Mouse (Mus musculus): ENCODE measurements at regions not wholly inside any gene's neighbourhood (a gene's known extent, or its start where the extent isn't known, plus 50 kb on each side); places are given as distances from the start of the nearest gene placed in this dataset.

DNA sequence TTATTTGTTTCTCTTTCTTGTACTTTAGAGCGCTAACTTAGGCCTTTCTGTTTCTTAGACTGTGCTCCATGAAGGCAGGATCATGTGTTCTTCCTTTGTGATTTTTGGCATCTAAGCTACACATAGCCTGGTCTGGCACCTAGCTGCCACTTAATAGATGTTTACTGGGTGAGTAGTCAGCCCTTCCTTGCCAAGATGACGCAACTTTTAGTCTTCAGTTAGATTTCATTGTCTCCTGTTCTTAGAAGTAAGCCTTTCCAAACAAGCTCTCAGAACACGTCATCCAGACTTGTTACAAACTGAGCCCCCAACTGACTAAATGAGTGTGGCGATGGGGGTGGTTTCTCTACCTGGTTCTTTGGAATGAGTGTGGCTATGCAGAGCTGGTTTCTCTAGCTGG is 85.4 kb upstream of the Rapgef5 start:
- H3K4me2 ChIP-seq (replicated peaks; ENCODE audit: low read depth, low read length, severe bottlenecking) = no peak overlapping the region
- no peak overlapping the region for H3K4me3 ChIP-seq (replicated peaks; ENCODE audit: low read length)
- WGBS = 87% methylated on average over 4 of the region's 4 CpGs
- H3K4me1 ChIP-seq (ENCODE audit: control insufficient read depth, insufficient read depth, low read length) = no peaks in the 10 kb centered on the region
- H3K9me3 ChIP-seq (ENCODE audit: control insufficient read depth, low read length) = no peaks in the 10 kb centered on the region
- DNase-seq (ENCODE audit: low spot score) (no peak), ATAC-seq (ENCODE audit: low FRiP score, low read depth) (no peak)
- H3K27ac ChIP-seq (replicated peaks; ENCODE audit: low read depth, low read length) = no peak overlapping the region
- no peaks in the 10 kb centered on the region for H3K36me3 ChIP-seq (ENCODE audit: control insufficient read depth, insufficient read depth, low read length)
- no peak overlapping the region for H3K9ac ChIP-seq (ENCODE audit: low read depth, low read length, severe bottlenecking)
- H3K27me3 ChIP-seq (ENCODE audit: control insufficient read depth, insufficient read depth, low read length) = no peaks in the 10 kb centered on the region
- TF ChIP-seq POLR2A (IDR thresholded peaks at IDR 0.05; ENCODE audit: borderline replicate concordance, extremely low read depth, insufficient read depth, insufficient read length) = no peak

DNA sequence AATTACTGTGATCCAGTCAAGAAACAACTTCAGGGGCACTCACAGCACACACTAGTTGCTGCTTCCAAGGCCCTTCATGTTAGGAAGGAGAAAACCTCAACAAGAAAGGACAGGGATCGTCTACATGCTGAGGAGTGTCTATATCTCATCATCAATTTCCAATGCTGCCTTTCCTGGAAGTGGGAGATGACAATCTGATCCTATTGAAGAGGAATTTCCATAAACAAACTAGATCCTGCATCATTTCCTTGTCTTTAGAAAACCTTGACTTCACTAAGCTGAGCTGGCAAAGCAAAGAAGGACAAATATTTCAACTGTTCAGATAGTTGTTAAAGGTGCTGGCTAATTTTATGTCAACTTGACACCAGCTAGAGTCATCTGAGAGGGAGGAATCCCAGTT is 83.5 kb upstream of the Rapgef5 start:
- ATAC-seq (ENCODE audit: low FRiP score, low read depth) = no peak
- Histone ChIP-seq H3K36me3 (ENCODE audit: control insufficient read depth, insufficient read depth, low read length) (no peaks in the 10 kb centered on the region), H3K4me2 (replicated peaks; ENCODE audit: low read depth, low read length, severe bottlenecking) (no peak overlapping the region), H3K27me3 (ENCODE audit: control insufficient read depth, insufficient read depth, low read length) (no peaks in the 10 kb centered on the region), H3K9ac (ENCODE audit: low read depth, low read length, severe bottlenecking) (no peak overlapping the region), H3K4me1 (ENCODE audit: control insufficient read depth, insufficient read depth, low read length) (no peaks in the 10 kb centered on the region), H3K4me3 (replicated peaks; ENCODE audit: low read length) (no peak overlapping the region), H3K9me3 (ENCODE audit: control insufficient read depth, low read length) (no peaks in the 10 kb centered on the region), H3K27ac (replicated peaks; ENCODE audit: low read depth, low read length) (no peak overlapping the region)
- WGBS = 73% methylated on average over 1 of the region's 1 CpGs
- no peak for DNase-seq (ENCODE audit: low spot score)
- TF ChIP-seq POLR2A (IDR thresholded peaks at IDR 0.05; ENCODE audit: borderline replicate concordance, extremely low read depth, insufficient read depth, insufficient read length) = no peak

DNA sequence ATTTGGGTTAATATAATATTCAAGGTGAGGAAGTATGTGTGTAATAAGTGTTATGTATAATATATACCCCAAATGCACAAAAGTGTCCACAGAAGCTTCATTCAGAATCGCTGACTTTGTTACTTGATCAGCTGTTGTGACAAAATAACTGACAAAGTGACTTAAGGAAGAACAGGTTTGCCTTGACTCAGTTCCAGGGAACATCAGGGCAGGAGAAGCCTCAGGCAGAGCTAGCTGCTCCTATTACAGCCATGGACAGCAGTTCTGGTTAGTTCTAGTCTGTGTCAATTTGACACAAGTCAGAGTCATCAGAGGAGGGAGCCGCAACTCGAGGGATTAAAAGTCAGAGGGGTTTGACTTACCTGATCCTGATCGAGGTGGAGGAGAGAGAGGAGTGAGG is 79.3 kb upstream of the Rapgef5 start:
- no peak for TF ChIP-seq POLR2A (IDR thresholded peaks at IDR 0.05; ENCODE audit: borderline replicate concordance, extremely low read depth, insufficient read depth, insufficient read length)
- Histone ChIP-seq H3K36me3 (ENCODE audit: control insufficient read depth, insufficient read depth, low read length) (no peaks in the 10 kb centered on the region), H3K4me2 (replicated peaks; ENCODE audit: low read depth, low read length, severe bottlenecking) (no peak overlapping the region), H3K9me3 (ENCODE audit: control insufficient read depth, low read length) (no peaks in the 10 kb centered on the region), H3K4me1 (ENCODE audit: control insufficient read depth, insufficient read depth, low read length) (no peaks in the 10 kb centered on the region), H3K27me3 (ENCODE audit: control insufficient read depth, insufficient read depth, low read length) (no peaks in the 10 kb centered on the region), H3K4me3 (replicated peaks; ENCODE audit: low read length) (no peak overlapping the region), H3K9ac (ENCODE audit: low read depth, low read length, severe bottlenecking) (no peak overlapping the region), H3K27ac (replicated peaks; ENCODE audit: low read depth, low read length) (no peak overlapping the region)
- no peak for DNase-seq (ENCODE audit: low spot score)
- ATAC-seq (ENCODE audit: low FRiP score, low read depth) = no peak
- 62% methylated on average over 4 of the region's 4 CpGs for WGBS

DNA sequence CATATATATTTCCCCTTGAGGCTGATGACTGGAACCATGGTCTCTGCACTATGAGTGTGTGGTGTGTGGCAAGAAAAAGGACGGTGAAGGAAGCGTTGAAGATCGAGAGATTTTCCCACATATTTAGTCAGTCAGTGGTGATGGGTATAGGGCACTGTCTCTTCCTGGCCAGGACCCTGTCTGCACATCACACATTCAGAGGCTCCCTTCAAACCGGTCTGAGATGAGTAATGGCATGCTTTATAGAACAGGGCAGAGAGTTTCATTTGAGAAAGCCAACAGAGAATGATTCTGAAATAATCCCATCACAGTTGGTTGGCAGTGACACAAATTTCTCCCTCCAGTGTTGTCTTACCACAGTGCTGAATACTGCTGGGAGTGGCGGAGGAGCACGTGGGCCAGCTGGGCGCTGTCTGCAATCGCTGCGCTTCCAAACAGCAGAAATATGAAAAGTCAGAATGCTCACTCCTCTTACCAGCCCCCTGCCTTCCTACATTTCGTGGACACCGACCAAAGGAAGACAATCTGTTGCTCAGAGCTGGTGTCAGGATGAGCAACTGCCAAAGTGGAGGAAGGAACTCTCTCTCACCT is 77.2 kb upstream of the Rapgef5 start:
- Histone ChIP-seq H3K9me3 (ENCODE audit: control insufficient read depth, low read length) (no peaks in the 10 kb centered on the region), H3K4me2 (replicated peaks; ENCODE audit: low read depth, low read length, severe bottlenecking) (no peak overlapping the region), H3K27me3 (ENCODE audit: control insufficient read depth, insufficient read depth, low read length) (no peaks in the 10 kb centered on the region), H3K27ac (replicated peaks; ENCODE audit: low read depth, low read length) (no peak overlapping the region), H3K9ac (ENCODE audit: low read depth, low read length, severe bottlenecking) (no peak overlapping the region), H3K4me3 (replicated peaks; ENCODE audit: low read length) (no peak overlapping the region), H3K4me1 (ENCODE audit: control insufficient read depth, insufficient read depth, low read length) (no peaks in the 10 kb centered on the region), H3K36me3 (ENCODE audit: control insufficient read depth, insufficient read depth, low read length) (no peaks in the 10 kb centered on the region)
- DNase-seq (ENCODE audit: low spot score) = no peak
- WGBS = 79% methylated on average over 11 of the region's 11 CpGs
- TF ChIP-seq POLR2A (IDR thresholded peaks at IDR 0.05; ENCODE audit: borderline replicate concordance, extremely low read depth, insufficient read depth, insufficient read length) = no peak
- no peak for ATAC-seq (ENCODE audit: low FRiP score, low read depth)

DNA sequence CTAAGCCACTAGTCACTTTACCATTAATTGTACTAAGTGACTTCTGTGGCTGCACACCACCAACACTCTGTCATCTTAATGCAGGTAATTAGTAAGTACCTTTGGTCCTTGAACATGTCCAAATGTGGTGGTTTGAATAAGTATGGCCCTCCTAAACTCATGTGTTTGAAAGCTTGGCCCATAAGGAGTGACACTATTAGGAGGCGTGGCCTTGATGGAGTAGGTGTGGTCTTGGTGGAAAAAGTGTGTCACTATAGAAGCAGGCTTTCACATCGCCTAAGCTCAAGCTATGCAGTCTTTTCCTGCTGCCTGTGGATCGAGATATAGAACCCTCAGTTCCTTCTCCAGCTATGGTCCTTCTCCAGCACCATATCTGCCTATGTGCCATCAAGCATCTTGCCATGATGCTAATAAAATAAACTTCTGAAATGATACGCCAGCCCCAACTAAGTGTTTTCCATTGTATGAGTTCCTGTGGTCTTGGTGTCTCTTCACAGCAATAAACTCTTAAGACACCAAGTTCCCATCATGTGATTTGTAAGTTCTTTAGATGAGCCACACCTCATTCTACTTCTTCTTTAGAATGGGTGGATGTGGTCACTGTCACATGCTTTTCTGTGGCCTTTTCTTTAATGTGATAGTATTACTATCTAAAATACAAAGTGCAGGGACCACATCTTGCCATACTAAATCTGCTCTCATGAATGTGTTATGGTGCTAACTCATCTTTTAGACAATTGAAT is 71.9 kb upstream of the Rapgef5 start:
- H3K4me1 ChIP-seq (ENCODE audit: control insufficient read depth, insufficient read depth, low read length) = peaks cover 3% of the 10 kb centered on the region; the same call in 1 of the 2 replicates
- H3K9me3 ChIP-seq (ENCODE audit: control insufficient read depth, low read length) = no peaks in the 10 kb centered on the region
- 77% methylated on average over 4 of the region's 4 CpGs for WGBS
- H3K4me3 ChIP-seq (replicated peaks; ENCODE audit: low read length) = no peak overlapping the region
- DNase-seq (ENCODE audit: low spot score) (no peak), ATAC-seq (ENCODE audit: low FRiP score, low read depth) (no peak)
- H3K36me3 ChIP-seq (ENCODE audit: control insufficient read depth, insufficient read depth, low read length) = no peaks in the 10 kb centered on the region
- TF ChIP-seq POLR2A (IDR thresholded peaks at IDR 0.05; ENCODE audit: borderline replicate concordance, extremely low read depth, insufficient read depth, insufficient read length) = no peak
- H3K9ac ChIP-seq (ENCODE audit: low read depth, low read length, severe bottlenecking) = no peak overlapping the region
- H3K4me2 ChIP-seq (replicated peaks; ENCODE audit: low read depth, low read length, severe bottlenecking) = no peak overlapping the region
- H3K27ac ChIP-seq (replicated peaks; ENCODE audit: low read depth, low read length) = no peak overlapping the region
- H3K27me3 ChIP-seq (ENCODE audit: control insufficient read depth, insufficient read depth, low read length) = no peaks in the 10 kb centered on the region

Measured in limb, embryonic 14.5 days (tissue).